Mouse (Mus musculus) embryonic fibroblast, embryonic 13.5 days (primary cell): Measurements from ENCODE around the gene Znrf3.

Experiments used
- CTCF ChIP-seq: IDR thresholded peaks from 2 replicates; pipeline ENCODE4 v1.5.1; 2011; ENCODE audit warnings: mild to moderate bottlenecking, control low read depth, low read length, moderate library complexity, borderline replicate concordance; ENCODE audit not compliant: insufficient read depth
- POLR2A ChIP-seq: IDR thresholded peaks from 2 replicates; pipeline ENCODE4 v1.6.1; 2011; ENCODE audit warnings: low read depth, mild to moderate bottlenecking, control low read depth, low read length, moderate library complexity

DNA sequence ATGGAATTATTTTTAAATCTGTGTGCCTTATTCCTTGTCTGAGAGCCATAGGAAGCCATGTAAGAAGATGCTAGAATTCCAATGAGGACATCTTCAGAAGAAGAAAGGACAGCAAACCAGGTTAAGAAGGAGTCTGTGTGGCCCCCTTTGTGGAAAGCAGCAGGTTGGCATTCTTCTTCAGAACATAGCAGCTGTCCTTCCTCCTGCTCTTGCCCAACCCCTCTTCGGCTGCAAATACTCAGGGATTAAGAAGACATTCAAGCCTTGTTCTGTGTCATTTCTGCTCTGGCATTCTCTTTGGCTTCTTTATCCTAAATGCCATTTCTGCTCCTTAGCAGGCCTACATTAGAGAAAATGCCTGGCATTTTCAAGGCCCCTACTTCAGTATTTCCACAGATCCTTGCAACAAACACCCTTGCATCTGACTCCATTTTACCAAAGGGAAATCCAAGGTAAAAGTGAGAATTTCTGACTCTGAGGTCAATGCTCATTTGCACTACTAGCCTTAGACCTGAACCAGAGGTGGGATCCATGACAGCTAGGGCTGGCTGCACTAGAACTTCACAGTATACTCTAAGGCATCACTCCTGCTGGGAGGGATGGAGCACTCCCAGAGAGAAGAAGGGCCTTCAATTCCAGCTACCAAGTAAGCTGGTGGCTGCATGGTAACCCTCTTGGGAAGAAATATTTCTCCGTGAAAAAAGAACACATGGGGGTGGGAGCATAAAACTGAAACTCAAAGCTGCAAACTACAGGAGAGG is 29.6 kb downstream of the Znrf3 start:
- TF ChIP-seq POLR2A (no peak), CTCF (no peak)
